Mouse (Mus musculus): ENCODE data around the gene Ptch2. TPM values are rescaled to one million over a fixed set of nuclear protein-coding genes. Genes with fewer than 3 reads are reported as not detected.

Gene Ptch2
- total RNA-seq (2012; rRNA removed) (not detected in 2 replicates), polyA plus RNA-seq (2012; ENCODE audit: insufficient read depth in 1 of 2, insufficient read length in 2 of 2, low read depth in 1 of 2, low replicate concordance in 2 of 2, missing spikeins in 1 of 2) (under 1 TPM in 1 of 2 experiments, not detected in 1; 0.33 TPM)

- H3K4me1 ChIP-seq (ENCODE audit: control insufficient read depth in 1 of 2, insufficient read depth in 2 of 2, low read length in 2 of 2): no peaks in the 10 kb centered on the region
- no peak within 1 kb of the TSS for H3K9ac ChIP-seq (ENCODE audit: control insufficient read depth, low read depth, low read length, poor library complexity, severe bottlenecking)
- H3K36me3 ChIP-seq (ENCODE audit: control insufficient read depth in 1 of 2, insufficient read depth in 2 of 2, low read length in 2 of 2): no peaks in the 10 kb centered on the region
- no peaks in the 10 kb centered on the region for H3K79me2 ChIP-seq (ENCODE audit: control insufficient read depth, insufficient read depth, low read length, poor library complexity)
- no peaks in the 10 kb centered on the region for H3K9me3 ChIP-seq (replicated peaks; ENCODE audit: insufficient read depth, low read length)
- no peak within 1 kb of the TSS for H3K27ac ChIP-seq (ENCODE audit: control insufficient read depth, low read depth, low read length)
- no peak within 1 kb of the TSS for H3K4me3 ChIP-seq (ENCODE audit: control insufficient read depth in 1 of 2, insufficient read depth in 1 of 2, low read depth in 2 of 2, low read length in 2 of 2)
- DNase-seq (ENCODE audit: low read depth, low spot score): no peak
- TF ChIP-seq NRF1 (IDR thresholded peaks at IDR 0.05; ENCODE audit: insufficient read depth, low read depth, low read length, poor library complexity, severe bottlenecking) (no peak), USF2 (IDR thresholded peaks at IDR 0.05; ENCODE audit: borderline replicate concordance in 1 of 2, insufficient read depth in 1 of 2, low read depth in 1 of 2, low read length in 2 of 2) (no peak), MYB (IDR thresholded peaks at IDR 0.05; ENCODE audit: low read depth, low read length) (no peak), TCF12 (IDR thresholded peaks at IDR 0.05; ENCODE audit: low read depth, low read length) (no peak), CHD1 (IDR thresholded peaks at IDR 0.05; ENCODE audit: low read depth, low read length) (no peak), MAZ (IDR thresholded peaks at IDR 0.05; ENCODE audit: low read depth, low read length) (no peak), SMC3 (IDR thresholded peaks at IDR 0.05; ENCODE audit: low read depth, low read length) (no peak), HCFC1 (IDR thresholded peaks at IDR 0.05; ENCODE audit: low read depth, low read length) (no peak)
- peaks cover 2 to 9% of the 10 kb centered on the region in 2 experiments for H3K27me3 ChIP-seq (ENCODE audit: control insufficient read depth in 1 of 2, insufficient read depth in 2 of 2, low read length in 2 of 2)
These were observed at the start of gene Ptch2 for GRCm38 (mm10) chr4:117095551-117096452. TSS of gene Ptch2 (plus strand) at chr4:117096075.

GRCm38 (mm10) chr4:117048836-117049235 lies 47.0 kb upstream of the Ptch2 start:
- Histone ChIP-seq H3K9me3 (replicated peaks; ENCODE audit: insufficient read depth, low read length) (no peaks in the 10 kb centered on the region), H3K27ac (ENCODE audit: control insufficient read depth, low read depth, low read length) (no peak overlapping the region), H3K9ac (ENCODE audit: control insufficient read depth, low read depth, low read length, poor library complexity, severe bottlenecking) (no peak overlapping the region), H3K79me2 (ENCODE audit: control insufficient read depth, insufficient read depth, low read length, poor library complexity) (no peaks in the 10 kb centered on the region), H3K36me3 (ENCODE audit: control insufficient read depth in 1 of 2, insufficient read depth in 2 of 2, low read length in 2 of 2) (peaks cover 2 to 18% of the 10 kb centered on the region in 2 experiments), H3K4me1 (ENCODE audit: control insufficient read depth in 1 of 2, insufficient read depth in 2 of 2, low read length in 2 of 2) (no peaks in the 10 kb centered on the region), H3K27me3 (ENCODE audit: control insufficient read depth in 1 of 2, insufficient read depth in 2 of 2, low read length in 2 of 2) (no peaks in the 10 kb centered on the region), H3K4me3 (ENCODE audit: control insufficient read depth in 1 of 2, insufficient read depth in 1 of 2, low read depth in 2 of 2, low read length in 2 of 2) (no peak overlapping the region)
- DNase-seq (ENCODE audit: low read depth, low spot score): no peak
- TF ChIP-seq ELF1 (IDR thresholded peaks at IDR 0.05; ENCODE audit: low read depth, low read length) (no peak), MYC (IDR thresholded peaks at IDR 0.05; ENCODE audit: low read depth, low read length) (no peak), HCFC1 (IDR thresholded peaks at IDR 0.05; ENCODE audit: low read depth, low read length) (no peak), POLR2AphosphoS5 (IDR thresholded peaks at IDR 0.05; ENCODE audit: borderline replicate concordance, low read depth, low read length) (no peak), ZKSCAN1 (IDR thresholded peaks at IDR 0.05; ENCODE audit: low read depth, low read length) (no peak), NELFE (IDR thresholded peaks at IDR 0.05; ENCODE audit: low read depth, low read length) (no peak), USF2 (IDR thresholded peaks at IDR 0.05; ENCODE audit: borderline replicate concordance in 1 of 2, insufficient read depth in 1 of 2, low read depth in 1 of 2, low read length in 2 of 2) (no peak), TAL1 (IDR thresholded peaks at IDR 0.05; ENCODE audit: low read length) (no peak), MEF2A (IDR thresholded peaks at IDR 0.05; ENCODE audit: extremely low read depth, insufficient replicate concordance, low read depth, low read length, poor library complexity, severe bottlenecking) (no peak), MAZ (IDR thresholded peaks at IDR 0.05; ENCODE audit: low read depth, low read length) (no peak), SMC3 (IDR thresholded peaks at IDR 0.05; ENCODE audit: low read depth, low read length) (no peak), ZMIZ1 (IDR thresholded peaks at IDR 0.05; ENCODE audit: low read depth, low read length) (no peak), RCOR1 (IDR thresholded peaks at IDR 0.05; ENCODE audit: low read depth, low read length) (no peak), MAFK (IDR thresholded peaks at IDR 0.05; ENCODE audit: borderline replicate concordance, low read depth, low read length) (no peak), ZNF384 (IDR thresholded peaks at IDR 0.05; ENCODE audit: low read depth, low read length) (no peak), MAX (IDR thresholded peaks at IDR 0.05; ENCODE audit: low read length) (no peak), TBP (IDR thresholded peaks at IDR 0.05; ENCODE audit: low read depth, low read length) (no peak), CTCF (IDR thresholded peaks at IDR 0.05 in 2 of 3, conservative IDR thresholded peaks at IDR 0.05 in 1 of 3; ENCODE audit: control insufficient read depth in 1 of 3, insufficient read depth in 1 of 3, low read depth in 2 of 3, low read length in 3 of 3, poor library complexity in 1 of 3, severe bottlenecking in 1 of 3) (no peak), POLR2AphosphoS2 (IDR thresholded peaks at IDR 0.05; ENCODE audit: low read length) (no peak), E2F4 (IDR thresholded peaks at IDR 0.05; ENCODE audit: borderline replicate concordance, low read depth, low read length) (no peak)

All from MEL (cell line).